Mouse (Mus musculus) liver, adult 10 weeks (tissue): Measurements from ENCODE around the gene Cd209b. TPM values are rescaled to one million over a fixed set of nuclear protein-coding genes. Genes with fewer than 3 reads are reported as not detected.

Experiments used
- polyA plus RNA-seq: library from polyadenylated mRNA; stranded (reverse); fragments of 350-450 nt; fragmentation: Illumina TruSeq; extraction: RNeasy Lipid Tissue Mini Kit (QIAGEN cat#74804); gene quantifications from one replicate; pipeline ENCODE4 v1.2.3, GENCODE M21; 2014; ENCODE audit warnings: low read depth, low replicate concordance

Gene Cd209b
- polyA plus RNA-seq, result 0.19 TPM

GRCm38 (mm10) chr8:3926744-3927143 is at the start of gene Cd209b:
Gene Cd209b, minus strand, starts transcription at chr8:3926844.

GRCm38 (mm10) chr8:3954646-3955045 is 28.0 kb upstream of the Cd209b start, which contains the start of gene Cd209c:
Gene Cd209c, minus strand, starts transcription at chr8:3954746.

GRCm38 (mm10) chr8:3878455-3878854 is 48.2 kb downstream of the Cd209b start, which contains the start of gene Cd209d:
Gene Cd209d, minus strand, starts transcription at chr8:3878555.

Other genes with a start within 250 kb of the Cd209b start
- gene Fcer2a, start 232.7 kb downstream of the Cd209b start, polyA plus RNA-seq, result 0.42 TPM
- gene Clec4g, start 206.2 kb downstream of the Cd209b start, polyA plus RNA-seq, result 35.9 TPM
- 0.72 TPM for gene Cd209a, start 177.9 kb downstream of the Cd209b start, polyA plus RNA-seq
- gene Cd209e, start 72.5 kb downstream of the Cd209b start, polyA plus RNA-seq, result not detected
- gene Cd209d, start 48.3 kb downstream of the Cd209b start, polyA plus RNA-seq, result not detected
- gene Cd209c, start 27.9 kb upstream of the Cd209b start, polyA plus RNA-seq, result not detected
- gene Cd209f, start 179.0 kb upstream of the Cd209b start, polyA plus RNA-seq, result not detected
- not detected for gene Cd209g, start 207.3 kb upstream of the Cd209b start, polyA plus RNA-seq
- gene Evi5l, start 239.7 kb upstream of the Cd209b start, polyA plus RNA-seq, result 1.2 TPM